Mouse (Mus musculus): Measurements from ENCODE around the gene Cenpm.

Gene Cenpm

GRCm38 (mm10) chr15:82243311-82243710, 1.2 kb downstream of the Cenpm start:
- no peak for DNase-seq (ENCODE audit: low spot score)

- peak; percentile 70 for DNase-seq (ENCODE audit: low spot score)
Measured at GRCm38 (mm10) chr15:82236565-82236964, 8.0 kb downstream of the Cenpm start.

- no peak for DNase-seq (ENCODE audit: low spot score)
Measured at GRCm38 (mm10) chr15:82235661-82236060, 8.9 kb downstream of the Cenpm start.

- DNase-seq (ENCODE audit: low spot score), result no peak
Measured at GRCm38 (mm10) chr15:82232651-82233050, 11.9 kb downstream of the Cenpm start.

- no peak for DNase-seq (ENCODE audit: low spot score)
Measured at GRCm38 (mm10) chr15:82231591-82232378, 12.8 kb downstream of the Cenpm start.

- no peak for DNase-seq (ENCODE audit: low spot score)
Measured at GRCm38 (mm10) chr15:82231100-82231499, 13.4 kb downstream of the Cenpm start.

- DNase-seq (ENCODE audit: low spot score), result no peak
Measured at GRCm38 (mm10) chr15:82230098-82230611, 14.4 kb downstream of the Cenpm start.

GRCm38 (mm10) chr15:82229542-82230045, 15.0 kb downstream of the Cenpm start:
- DNase-seq (ENCODE audit: low spot score), result no peak

GRCm38 (mm10) chr15:82225769-82226168, 18.8 kb downstream of the Cenpm start:
- no peak for DNase-seq (ENCODE audit: low spot score)

GRCm38 (mm10) chr15:82224602-82225215, 19.8 kb downstream of the Cenpm start:
- DNase-seq (ENCODE audit: low spot score), result no peak

GRCm38 (mm10) chr15:82223657-82224601, 20.6 kb downstream of the Cenpm start, which contains the start of gene Tnfrsf13c:
Tnfrsf13c (minus strand) TSS chr15:82224369.
- DNase-seq (ENCODE audit: low spot score), result no peak

- no peak for DNase-seq (ENCODE audit: low spot score)
Measured at GRCm38 (mm10) chr15:82223251-82223650, 21.3 kb downstream of the Cenpm start.

GRCm38 (mm10) chr15:82221104-82221860, 23.3 kb downstream of the Cenpm start:
- no peak for DNase-seq (ENCODE audit: low spot score)

- DNase-seq (ENCODE audit: low spot score), result no peak
Measured at GRCm38 (mm10) chr15:82220003-82220675, 24.4 kb downstream of the Cenpm start.

- no peak for DNase-seq (ENCODE audit: low spot score)
Measured at GRCm38 (mm10) chr15:82218778-82219666, 25.5 kb downstream of the Cenpm start.

- no peak for DNase-seq (ENCODE audit: low spot score)
Measured at GRCm38 (mm10) chr15:82217980-82218379, 26.6 kb downstream of the Cenpm start.

GRCm38 (mm10) chr15:82217039-82217438, 27.5 kb downstream of the Cenpm start:
- DNase-seq (ENCODE audit: low spot score), result no peak

- DNase-seq (ENCODE audit: low spot score), result no peak
Measured at GRCm38 (mm10) chr15:82216142-82216827, 28.3 kb downstream of the Cenpm start.
